Mouse (Mus musculus): ENCODE measurements around the gene Mettl6. TPM values are rescaled to one million over a fixed set of nuclear protein-coding genes. Genes with fewer than 3 reads are reported as not detected.

Gene Mettl6
- polyA plus RNA-seq, 1 experiment from 2014 or later = 50.3 TPM

- H3K36me3 ChIP-seq (ENCODE audit: control insufficient read depth, insufficient read depth, low read length) = no peaks in the 10 kb centered on the region
- WGBS = 67% methylated on average over 11 of the region's 11 CpGs
- H3K9me3 ChIP-seq (ENCODE audit: control insufficient read depth, low read length) = no peaks in the 10 kb centered on the region
- no peak overlapping the region for H3K27ac ChIP-seq (ENCODE audit: low read length)
- no peak overlapping the region for H3K9ac ChIP-seq (ENCODE audit: low read length)
- no peak for ATAC-seq (ENCODE audit: low read depth)
- H3K4me1 ChIP-seq (replicated peaks; ENCODE audit: control insufficient read depth, insufficient read depth, low read length) = peaks cover 4% of the 10 kb centered on the region; the same call in 1 of the 2 replicates
- H3K4me3 ChIP-seq (ENCODE audit: low read length) = no peak overlapping the region
- peaks cover 24% of the 10 kb centered on the region for H3K27me3 ChIP-seq (ENCODE audit: control insufficient read depth, insufficient read depth, low read depth, low read length)
- H3K4me2 ChIP-seq (ENCODE audit: low read depth, low read length) = no peak overlapping the region
Observed at GRCm38 (mm10) chr14:31439279-31439678, 55.6 kb downstream of the Mettl6 start.

- Histone ChIP-seq H3K9me3 (ENCODE audit: control insufficient read depth, low read length) (no peaks in the 10 kb centered on the region), H3K4me2 (ENCODE audit: low read depth, low read length) (no peak overlapping the region), H3K4me3 (ENCODE audit: low read length) (no peak overlapping the region), H3K4me1 (replicated peaks; ENCODE audit: control insufficient read depth, insufficient read depth, low read length) (peaks cover 7% of the 10 kb centered on the region), H3K36me3 (ENCODE audit: control insufficient read depth, insufficient read depth, low read length) (no peaks in the 10 kb centered on the region), H3K27me3 (ENCODE audit: control insufficient read depth, insufficient read depth, low read depth, low read length) (peaks cover 27% of the 10 kb centered on the region), H3K27ac (ENCODE audit: low read length) (no peak overlapping the region), H3K9ac (ENCODE audit: low read length) (no peak overlapping the region)
- no peak for ATAC-seq (ENCODE audit: low read depth)
- 49% methylated on average over 8 of the region's 8 CpGs for WGBS
Observed at GRCm38 (mm10) chr14:31437826-31438529, 56.9 kb downstream of the Mettl6 start.

GRCm38 (mm10) chr14:31435930-31436693, 58.7 kb downstream of the Mettl6 start, which contains the start of gene Sh3bp5:
TSS of gene Sh3bp5 (minus strand) at chr14:31436078.
- Histone ChIP-seq H3K4me3 (ENCODE audit: low read length) (peak within 1 kb of the TSS; percentile 75), H3K9ac (ENCODE audit: low read length) (peak within 1 kb of the TSS; percentile 82), H3K4me2 (ENCODE audit: low read depth, low read length) (peak within 1 kb of the TSS; percentile 85), H3K27me3 (ENCODE audit: control insufficient read depth, insufficient read depth, low read depth, low read length) (peaks cover 27% of the 10 kb centered on the region), H3K36me3 (ENCODE audit: control insufficient read depth, insufficient read depth, low read length) (no peaks in the 10 kb centered on the region), H3K4me1 (replicated peaks; ENCODE audit: control insufficient read depth, insufficient read depth, low read length) (peaks cover 15% of the 10 kb centered on the region), H3K27ac (ENCODE audit: low read length) (peak within 1 kb of the TSS; percentile 53), H3K9me3 (ENCODE audit: control insufficient read depth, low read length) (no peaks in the 10 kb centered on the region)
- 8% methylated on average over 49 of the region's 49 CpGs for WGBS
- peak; percentile 86 for ATAC-seq (ENCODE audit: low read depth)

GRCm38 (mm10) chr14:31435018-31435915, 59.6 kb downstream of the Mettl6 start:
- Histone ChIP-seq H3K36me3 (ENCODE audit: control insufficient read depth, insufficient read depth, low read length) (no peaks in the 10 kb centered on the region), H3K27me3 (ENCODE audit: control insufficient read depth, insufficient read depth, low read depth, low read length) (peaks cover 31% of the 10 kb centered on the region), H3K4me2 (ENCODE audit: low read depth, low read length) (peak overlapping the region; percentile 85), H3K4me1 (replicated peaks; ENCODE audit: control insufficient read depth, insufficient read depth, low read length) (peaks cover 18% of the 10 kb centered on the region), H3K9ac (ENCODE audit: low read length) (peak overlapping the region; percentile 82), H3K9me3 (ENCODE audit: control insufficient read depth, low read length) (no peaks in the 10 kb centered on the region), H3K27ac (ENCODE audit: low read length) (peak overlapping the region; percentile 53), H3K4me3 (ENCODE audit: low read length) (peak overlapping the region; percentile 75)
- under 1% methylated on average over 53 of the region's 53 CpGs for WGBS
- ATAC-seq (ENCODE audit: low read depth) = peak; percentile 41

DNA sequence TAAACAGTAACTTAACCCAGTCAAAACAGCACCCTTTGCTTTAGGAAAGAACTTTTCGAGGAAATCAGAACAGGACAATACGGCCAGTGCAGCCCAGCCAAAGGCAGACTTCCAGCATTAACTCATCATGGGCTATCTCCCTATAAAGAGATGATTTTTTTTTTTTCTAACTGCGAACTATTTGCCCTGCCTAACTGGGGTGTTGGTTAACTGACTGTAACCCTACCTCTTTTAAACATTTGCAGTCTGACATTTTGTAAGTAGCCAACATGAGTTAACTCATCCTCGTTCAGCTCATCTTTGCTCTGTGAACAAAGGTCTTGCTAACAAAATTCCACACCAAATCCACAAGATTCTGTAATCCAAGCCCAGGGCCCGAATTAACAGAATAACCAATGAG, 60.4 kb downstream of the Mettl6 start:
- Histone ChIP-seq H3K27me3 (ENCODE audit: control insufficient read depth, insufficient read depth, low read depth, low read length) (peaks cover 31% of the 10 kb centered on the region), H3K4me3 (ENCODE audit: low read length) (peak overlapping the region; percentile 14), H3K4me2 (ENCODE audit: low read depth, low read length) (peak overlapping the region; percentile 85), H3K9me3 (ENCODE audit: control insufficient read depth, low read length) (no peaks in the 10 kb centered on the region), H3K36me3 (ENCODE audit: control insufficient read depth, insufficient read depth, low read length) (no peaks in the 10 kb centered on the region), H3K4me1 (replicated peaks; ENCODE audit: control insufficient read depth, insufficient read depth, low read length) (peaks cover 18% of the 10 kb centered on the region), H3K9ac (ENCODE audit: low read length) (no peak overlapping the region), H3K27ac (ENCODE audit: low read length) (peak overlapping the region; percentile 84)
- ATAC-seq (ENCODE audit: low read depth) = no peak
- WGBS = 48% methylated on average over 5 of the region's 5 CpGs

DNA sequence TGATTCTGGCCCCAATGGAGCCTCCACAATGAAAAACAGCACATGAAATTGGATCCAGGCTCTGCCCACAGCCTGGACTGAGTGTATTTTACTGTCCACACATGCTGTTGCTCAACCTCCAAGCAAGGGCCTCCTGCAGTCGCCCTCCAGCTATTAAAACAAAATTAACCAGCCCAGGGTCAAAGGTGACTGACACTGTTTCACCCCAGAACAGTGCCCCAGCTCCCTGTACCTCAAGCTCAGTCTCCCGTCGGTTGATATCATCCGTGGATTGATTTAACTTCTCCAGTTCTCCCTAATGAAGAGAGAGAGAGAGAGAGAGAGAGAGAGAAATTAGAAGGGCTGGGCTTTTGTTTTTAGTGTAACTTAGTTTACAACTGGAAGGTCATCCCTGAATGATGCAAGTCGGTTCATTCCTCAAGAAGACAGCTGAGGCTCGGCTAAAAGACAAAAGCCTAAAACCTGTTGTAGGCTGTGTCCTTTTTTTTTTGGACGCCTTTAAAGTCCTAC, 60.9 kb downstream of the Mettl6 start:
- Histone ChIP-seq H3K4me3 (ENCODE audit: low read length) (no peak overlapping the region; the same call in 1 of the 2 replicates), H3K36me3 (ENCODE audit: control insufficient read depth, insufficient read depth, low read length) (no peaks in the 10 kb centered on the region), H3K9ac (ENCODE audit: low read length) (no peak overlapping the region), H3K27me3 (ENCODE audit: control insufficient read depth, insufficient read depth, low read depth, low read length) (peaks cover 31% of the 10 kb centered on the region), H3K4me1 (replicated peaks; ENCODE audit: control insufficient read depth, insufficient read depth, low read length) (peaks cover 23% of the 10 kb centered on the region), H3K27ac (ENCODE audit: low read length) (peak overlapping the region; percentile 84), H3K4me2 (ENCODE audit: low read depth, low read length) (peak overlapping the region; percentile 85), H3K9me3 (ENCODE audit: control insufficient read depth, low read length) (no peaks in the 10 kb centered on the region)
- 33% methylated on average over 7 of the region's 7 CpGs for WGBS
- peak; percentile 32; the same call in 1 of the 2 replicates for ATAC-seq (ENCODE audit: low read depth)

DNA sequence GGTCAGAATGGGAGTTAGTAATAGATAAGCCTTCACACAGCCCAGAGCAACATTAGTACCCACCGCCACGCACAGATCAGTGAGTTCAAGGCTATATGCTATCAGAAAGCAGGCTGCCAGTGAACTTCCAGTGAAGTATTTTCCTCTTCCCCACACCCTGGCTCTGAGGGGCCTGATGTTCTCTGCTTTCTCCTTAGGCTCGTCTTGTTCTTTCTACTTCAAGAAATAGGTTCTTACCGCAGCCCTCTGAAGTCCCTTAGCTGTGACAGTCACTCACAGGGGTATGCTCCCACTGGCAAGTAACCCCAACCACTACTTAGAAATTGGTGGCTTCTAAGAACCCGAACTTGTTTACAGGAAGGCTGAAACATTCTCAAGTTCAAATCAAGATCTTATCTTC, 61.7 kb downstream of the Mettl6 start:
- Histone ChIP-seq H3K27me3 (ENCODE audit: control insufficient read depth, insufficient read depth, low read depth, low read length) (peaks cover 31% of the 10 kb centered on the region), H3K27ac (ENCODE audit: low read length) (peak overlapping the region; percentile 84), H3K4me2 (ENCODE audit: low read depth, low read length) (peak overlapping the region; percentile 12; the same call in 1 of the 2 replicates), H3K4me3 (ENCODE audit: low read length) (no peak overlapping the region), H3K36me3 (ENCODE audit: control insufficient read depth, insufficient read depth, low read length) (no peaks in the 10 kb centered on the region), H3K4me1 (replicated peaks; ENCODE audit: control insufficient read depth, insufficient read depth, low read length) (peaks cover 31% of the 10 kb centered on the region), H3K9ac (ENCODE audit: low read length) (no peak overlapping the region), H3K9me3 (ENCODE audit: control insufficient read depth, low read length) (no peaks in the 10 kb centered on the region)
- ATAC-seq (ENCODE audit: low read depth) = no peak
- 52% methylated on average over 5 of the region's 5 CpGs for WGBS

GRCm38 (mm10) chr14:31432424-31432823, 62.4 kb downstream of the Mettl6 start:
- H3K9me3 ChIP-seq (ENCODE audit: control insufficient read depth, low read length) = no peaks in the 10 kb centered on the region
- no peak overlapping the region for H3K9ac ChIP-seq (ENCODE audit: low read length)
- peaks cover 36% of the 10 kb centered on the region for H3K4me1 ChIP-seq (replicated peaks; ENCODE audit: control insufficient read depth, insufficient read depth, low read length)
- WGBS = 27% methylated on average over 4 of the region's 4 CpGs
- peak overlapping the region; percentile 12 for H3K4me2 ChIP-seq (ENCODE audit: low read depth, low read length)
- peak; percentile 58 for ATAC-seq (ENCODE audit: low read depth)
- H3K36me3 ChIP-seq (ENCODE audit: control insufficient read depth, insufficient read depth, low read length) = no peaks in the 10 kb centered on the region
- peak overlapping the region; percentile 84 for H3K27ac ChIP-seq (ENCODE audit: low read length)
- H3K4me3 ChIP-seq (ENCODE audit: low read length) = no peak overlapping the region
- peaks cover 34% of the 10 kb centered on the region for H3K27me3 ChIP-seq (ENCODE audit: control insufficient read depth, insufficient read depth, low read depth, low read length)

Data from lung, embryonic 16.5 days (tissue).